Mouse (Mus musculus) lung, embryonic 15.5 days (tissue): ENCODE measurements around the gene C2. TPM values are rescaled to one million over a fixed set of nuclear protein-coding genes. Genes with fewer than 3 reads are reported as not detected.

Source experiments
- ATAC-seq: fragments of 200-750 bp; cut with Nextera tagmentation; 2 replicates; pipeline ENCODE4 v1.8.0; 2017; ENCODE audit warnings: moderate number of reproducible peaks, borderline replicate concordance; ENCODE audit not compliant: low FRiP score, low TSS enrichment; ENCODE audit errors: extremely low read depth
- H3K27ac ChIP-seq: fragments of 300-500 bp; sonication (generic); 2 replicates; pipeline ENCODE4 v1.5.1; 2015; ENCODE audit warnings: moderate library complexity, mild to moderate bottlenecking, inconsistent platforms
- H3K27me3 ChIP-seq: fragments of 300-500 bp; sonication (generic); 2 replicates; pipeline ENCODE4 v1.6.1; 2015; ENCODE audit warnings: inconsistent platforms
- H3K36me3 ChIP-seq: fragments of 300-500 bp; sonication (generic); 2 replicates; pipeline ENCODE4 v1.6.1; 2015; ENCODE audit warnings: inconsistent platforms
- H3K4me1 ChIP-seq: fragments of 300-500 bp; sonication (generic); 2 replicates; pipeline ENCODE4 v1.6.1; 2015; ENCODE audit warnings: inconsistent platforms
- H3K4me2 ChIP-seq: fragments of 300-500 bp; sonication (generic); 2 replicates; pipeline ENCODE4 v1.6.1; 2015; ENCODE audit warnings: inconsistent platforms, mild to moderate bottlenecking, moderate library complexity
- H3K4me3 ChIP-seq: fragments of 300-500 bp; sonication (generic); 2 replicates; pipeline ENCODE4 v1.5.1; 2015; ENCODE audit warnings: mild to moderate bottlenecking, inconsistent platforms
- H3K9ac ChIP-seq: fragments of 300-500 bp; sonication (generic); 2 replicates; pipeline ENCODE4 v1.6.1; 2015; ENCODE audit warnings: inconsistent platforms
- H3K9me3 ChIP-seq: fragments of 300-500 bp; sonication (generic); 2 replicates; pipeline ENCODE4 v1.6.1; 2016; ENCODE audit warnings: inconsistent platforms
- WGBS: fragments of 180-500 bp; shearing (Covaris S2); methylation state at CpG from one replicate; pipeline ENCODE4 v1.1.7; 2015; 5-methylcytosine and 5-hydroxymethylcytosine counted together
- polyA plus RNA-seq: library from polyadenylated mRNA; unstranded; fragments of >200 nt; fragmentation: Nextera tagmentation; extraction: Ambion mirVana; gene quantifications from 2 replicates; pipeline ENCODE4 v1.2.1, GENCODE M21; 2015

Gene C2
- polyA plus RNA-seq: 2.6 and 2.9 TPM in 2 replicates

DNA sequence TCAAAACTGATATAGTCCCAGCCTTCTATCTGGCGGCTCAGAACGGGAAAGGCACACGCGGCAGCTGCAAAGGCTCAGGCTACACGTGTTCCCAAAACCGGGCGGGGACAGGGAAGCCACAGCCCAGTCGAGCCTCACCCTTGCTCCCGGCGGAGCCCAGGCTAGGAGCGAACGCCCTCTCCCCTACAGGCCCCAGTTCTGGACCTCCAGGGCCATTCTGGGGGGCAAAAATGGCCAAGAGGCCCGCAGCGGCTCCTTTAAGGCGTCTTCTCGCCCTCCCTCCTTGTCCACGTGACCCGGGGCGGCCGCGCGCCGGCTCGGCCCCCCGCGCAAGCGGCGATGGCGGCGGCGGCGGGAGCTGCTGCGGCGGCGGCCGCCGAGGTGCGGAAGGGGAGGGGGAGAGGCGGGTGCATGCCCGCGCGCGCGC, at the start of gene C2, which contains the start of gene Ehmt2:
C2 (minus strand) TSS at position 106 of the 427 bp plus-strand sequence.
Ehmt2 (plus strand) TSS at position 310 of the 427 bp plus-strand sequence.
- ATAC-seq: peak; percentile 63

DNA sequence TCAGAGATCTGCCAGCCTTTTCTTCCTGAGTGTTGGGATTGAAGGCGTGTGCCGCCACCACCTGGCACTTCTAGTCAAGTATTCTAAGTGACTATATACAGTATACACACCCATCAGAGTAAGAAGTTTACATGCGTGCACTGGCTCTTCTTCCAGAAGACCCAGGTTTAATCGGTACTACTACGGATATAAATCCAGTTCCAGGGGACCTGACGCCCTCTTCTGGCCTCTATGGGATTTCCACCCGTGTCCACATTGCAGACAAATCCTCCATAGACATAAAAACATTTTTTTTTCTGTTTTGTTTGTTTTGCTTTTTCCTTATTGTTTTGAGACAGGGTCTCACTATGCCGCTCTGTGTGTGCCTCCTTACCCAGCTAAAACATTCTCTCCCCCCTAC, 49.5 kb upstream of the C2 start:
- Histone ChIP-seq H3K36me3 (peaks cover 18% of the 10 kb centered on the region), H3K9me3 (no peaks in the 10 kb centered on the region), H3K27me3 (no peaks in the 10 kb centered on the region), H3K9ac (no peak overlapping the region), H3K4me2 (no peak overlapping the region), H3K4me3 (no peak overlapping the region), H3K27ac (no peak overlapping the region), H3K4me1 (peaks cover 20% of the 10 kb centered on the region)
- ATAC-seq: no peak
- 25% methylated on average over 8 of the region's 8 CpGs for WGBS

More for the DNA sequence above, at the start of gene C2, which contains the start of gene Ehmt2:
- peaks cover 24% of the 10 kb centered on the region for H3K36me3 ChIP-seq
- peak within 1 kb of the TSS; percentile 73 for H3K4me2 ChIP-seq
- peaks cover 26% of the 10 kb centered on the region for H3K4me1 ChIP-seq
- peak within 1 kb of the TSS; percentile 94 for H3K4me3 ChIP-seq
- H3K27me3 ChIP-seq: no peaks in the 10 kb centered on the region
- peak within 1 kb of the TSS; percentile 99 for H3K27ac ChIP-seq
- H3K9ac ChIP-seq: peak within 1 kb of the TSS; percentile 83
- no peaks in the 10 kb centered on the region for H3K9me3 ChIP-seq
- under 1% methylated on average over 30 of the region's 44 CpGs for WGBS

DNA sequence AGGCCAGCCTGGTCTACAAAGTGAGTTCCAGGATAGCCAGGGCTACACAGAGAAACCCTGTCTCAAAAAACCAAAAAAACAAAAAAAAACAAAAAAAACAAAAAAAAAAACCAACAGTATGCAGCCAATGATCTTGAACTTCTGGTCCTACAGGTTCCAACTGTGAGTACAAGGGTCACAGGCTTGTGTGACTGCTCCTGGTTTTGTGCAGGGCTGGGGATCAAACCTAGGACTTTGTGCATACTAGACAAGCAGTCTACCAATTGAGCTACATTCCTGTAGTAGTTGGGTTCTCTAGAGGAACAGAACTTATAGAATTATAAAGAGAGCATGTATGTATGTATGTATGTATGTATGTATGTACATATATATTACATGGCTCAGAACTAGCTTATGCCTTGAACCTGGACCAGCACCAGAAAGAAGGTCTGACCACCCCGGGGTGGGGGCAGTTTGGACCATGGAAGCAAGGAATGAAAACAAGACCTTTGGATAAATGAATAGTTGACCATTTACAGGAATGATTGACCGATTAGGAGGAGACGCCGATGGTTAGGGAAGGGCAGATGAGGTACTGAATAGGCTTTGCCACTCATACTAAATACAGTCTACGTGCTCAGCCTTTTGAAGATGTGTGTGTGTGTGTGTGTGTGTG, 48.5 kb upstream of the C2 start:
- Histone ChIP-seq H3K9me3 (no peaks in the 10 kb centered on the region), H3K4me2 (no peak overlapping the region), H3K4me1 (peaks cover 26% of the 10 kb centered on the region), H3K4me3 (no peak overlapping the region), H3K27me3 (no peaks in the 10 kb centered on the region), H3K36me3 (peaks cover 18% of the 10 kb centered on the region), H3K9ac (no peak overlapping the region), H3K27ac (no peak overlapping the region)
- 89% methylated on average over 5 of the region's 5 CpGs for whole genome bisulfite sequencing
- ATAC-seq: no peak

DNA sequence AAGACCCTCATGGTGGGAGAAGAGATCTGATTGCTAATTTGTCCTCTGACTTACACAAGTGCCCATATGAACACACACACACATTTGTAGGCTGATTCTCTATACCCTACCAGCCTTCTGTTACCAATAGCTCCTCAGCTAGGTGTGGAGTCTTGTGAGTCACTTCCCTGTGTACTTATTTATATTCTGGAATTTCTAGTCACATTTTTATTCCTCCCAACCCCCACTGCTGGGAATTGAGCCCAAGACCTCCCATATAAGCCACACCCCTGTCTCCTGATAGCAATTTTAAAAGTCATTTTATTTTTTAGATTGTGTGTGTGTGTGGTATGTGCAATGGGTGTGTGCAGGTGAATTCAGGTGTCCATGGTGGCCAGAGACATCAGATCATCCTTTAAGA, 46.3 kb upstream of the C2 start:
- H3K9me3 ChIP-seq: no peaks in the 10 kb centered on the region
- H3K4me3 ChIP-seq: no peak overlapping the region
- ATAC-seq: no peak
- no peaks in the 10 kb centered on the region for H3K27me3 ChIP-seq
- no peak overlapping the region for H3K27ac ChIP-seq
- peaks cover under 1% of the 10 kb centered on the region; the same call in 1 of the 2 replicates for H3K36me3 ChIP-seq
- H3K4me1 ChIP-seq: peaks cover 16% of the 10 kb centered on the region
- H3K4me2 ChIP-seq: no peak overlapping the region
- no peak overlapping the region for H3K9ac ChIP-seq

DNA sequence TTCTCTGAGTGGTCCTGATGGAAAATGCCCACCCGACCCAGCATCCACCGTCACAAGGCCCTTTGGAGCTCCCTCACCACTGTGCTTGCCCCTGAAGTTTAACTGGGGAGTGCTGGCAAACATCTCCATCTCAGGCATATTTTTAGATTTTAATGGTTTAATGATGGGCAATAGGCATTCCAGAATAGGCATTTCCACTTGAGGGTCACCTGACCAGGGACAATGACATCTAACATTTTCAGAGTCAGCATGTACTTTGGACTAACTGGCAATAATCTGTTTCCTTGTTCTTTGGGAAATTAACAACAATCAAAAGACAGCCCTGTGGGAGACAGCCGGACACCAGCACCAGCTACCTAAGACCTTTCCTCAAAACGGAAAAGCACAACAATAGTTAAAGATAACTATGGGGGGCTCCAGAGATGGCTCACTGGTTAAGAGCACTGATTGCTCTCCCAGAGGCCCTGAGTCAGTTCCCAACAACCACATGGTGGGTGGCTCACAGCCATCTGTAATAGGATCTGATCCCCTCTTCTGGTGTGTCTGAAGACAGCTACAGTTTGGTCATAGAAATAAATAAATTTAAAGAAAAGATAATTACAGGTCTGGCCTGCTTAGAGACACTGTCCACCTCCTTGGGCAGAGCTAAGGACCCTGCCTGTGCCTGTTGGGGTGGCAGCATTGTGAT, 45.2 kb upstream of the C2 start:
- no peak for ATAC-seq
- no peak overlapping the region for H3K4me3 ChIP-seq

DNA sequence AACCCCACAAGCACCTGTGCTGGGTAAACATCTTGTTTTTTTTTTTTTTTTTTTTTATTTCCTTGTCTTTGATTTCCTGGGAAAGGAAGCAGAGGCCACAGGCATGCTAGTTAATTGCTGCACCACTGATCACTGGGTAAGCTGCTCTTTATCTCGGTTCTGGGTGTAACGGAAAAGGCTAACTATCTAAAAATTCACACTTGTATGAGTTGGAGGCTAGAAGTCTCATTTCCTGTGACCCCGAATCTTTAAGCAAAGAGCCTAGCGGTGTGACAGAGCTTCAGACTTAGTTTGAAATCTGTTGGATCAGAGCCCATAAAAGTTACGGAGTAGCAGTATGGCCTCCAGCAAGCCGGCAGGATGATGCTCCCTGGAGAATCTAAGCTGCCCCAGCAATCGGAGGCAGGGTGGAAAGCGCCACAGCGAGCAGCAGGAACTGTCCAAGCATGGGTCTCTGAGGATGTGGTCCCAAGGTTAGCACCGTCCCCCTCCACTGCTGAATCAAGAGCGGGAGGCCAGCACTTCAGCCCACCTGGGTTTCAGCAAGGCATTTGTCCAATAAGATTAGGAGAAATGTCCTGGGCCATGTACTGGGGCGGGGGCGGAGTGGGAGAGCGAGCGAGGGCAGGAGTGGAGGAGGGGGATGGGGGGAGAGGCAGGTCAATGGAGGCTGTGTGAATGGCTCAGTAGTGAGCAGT, 43.4 kb upstream of the C2 start:
- H3K9ac ChIP-seq: peak overlapping the region; percentile 11
- H3K9me3 ChIP-seq: no peaks in the 10 kb centered on the region
- peaks cover 16% of the 10 kb centered on the region for H3K4me1 ChIP-seq
- ATAC-seq: no peak
- peak overlapping the region; percentile 49 for H3K4me2 ChIP-seq
- 7% methylated on average over 15 of the region's 15 CpGs for WGBS
- H3K27me3 ChIP-seq: no peaks in the 10 kb centered on the region
- H3K4me3 ChIP-seq: peak overlapping the region; percentile 13; the same call in 1 of the 2 replicates
- no peaks in the 10 kb centered on the region for H3K36me3 ChIP-seq
- H3K27ac ChIP-seq: no peak overlapping the region

More for the DNA sequence above, 45.2 kb upstream of the C2 start:
- H3K27ac ChIP-seq: no peak overlapping the region
- H3K4me1 ChIP-seq: peaks cover 16% of the 10 kb centered on the region
- 77% methylated on average over 4 of the region's 4 CpGs for WGBS
- H3K36me3 ChIP-seq: no peaks in the 10 kb centered on the region
- H3K9ac ChIP-seq: no peak overlapping the region
- no peaks in the 10 kb centered on the region for H3K27me3 ChIP-seq
- H3K9me3 ChIP-seq: no peaks in the 10 kb centered on the region
- no peak overlapping the region for H3K4me2 ChIP-seq

DNA sequence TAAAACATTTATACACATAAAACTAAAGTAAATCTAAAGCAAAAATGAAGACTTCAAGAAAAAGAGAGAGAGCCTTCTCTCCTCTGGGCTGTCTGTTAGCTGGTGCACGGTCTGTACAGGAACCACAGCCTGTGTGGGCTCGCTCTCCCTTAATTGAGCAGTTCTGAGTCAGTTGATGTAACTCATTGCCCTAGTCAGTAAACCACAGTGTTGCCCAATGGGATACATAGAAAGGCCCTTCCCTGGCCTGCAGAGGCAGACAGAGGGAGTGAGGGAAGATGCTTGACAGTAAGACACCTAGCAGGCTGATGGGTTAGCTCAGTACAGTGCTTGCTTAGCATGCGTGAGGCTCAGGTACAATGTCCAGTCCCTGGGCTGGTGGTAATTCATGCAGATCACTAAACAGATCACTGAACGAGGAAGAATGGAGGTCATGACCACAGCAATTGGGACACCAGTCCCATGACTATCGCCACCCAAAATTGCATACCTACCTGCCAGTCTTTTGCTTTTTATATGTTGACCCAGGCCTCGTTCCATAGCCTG, 40.0 kb upstream of the C2 start:
- Histone ChIP-seq H3K9me3 (no peaks in the 10 kb centered on the region), H3K27ac (no peak overlapping the region), H3K36me3 (no peaks in the 10 kb centered on the region), H3K4me2 (no peak overlapping the region), H3K9ac (no peak overlapping the region), H3K27me3 (no peaks in the 10 kb centered on the region), H3K4me1 (peaks cover 9% of the 10 kb centered on the region), H3K4me3 (no peak overlapping the region)
- WGBS: 80% methylated on average over 6 of the region's 6 CpGs
- no peak for ATAC-seq

DNA sequence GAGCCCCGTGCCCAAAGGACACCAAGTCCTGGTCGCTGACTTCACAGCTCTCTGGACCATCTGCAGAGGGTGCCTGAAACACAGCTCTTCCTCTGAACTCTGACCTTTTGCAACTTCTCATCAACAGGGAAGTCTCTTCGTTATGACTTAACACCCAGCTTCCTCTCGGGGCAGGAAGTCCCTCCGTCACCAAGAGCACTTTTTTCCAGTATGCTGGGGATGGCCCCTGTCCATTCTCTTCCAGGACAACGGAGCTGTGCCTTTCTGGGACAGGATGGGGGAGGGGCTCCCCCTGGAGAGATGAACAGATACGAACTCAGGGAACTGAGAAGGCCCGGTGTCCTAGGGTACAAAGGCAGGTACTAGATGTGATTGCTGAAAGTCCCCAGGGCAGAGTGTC, 36.8 kb upstream of the C2 start:
- Histone ChIP-seq H3K4me1 (peaks cover 8% of the 10 kb centered on the region), H3K9ac (no peak overlapping the region), H3K4me3 (no peak overlapping the region), H3K27ac (no peak overlapping the region), H3K4me2 (no peak overlapping the region), H3K36me3 (no peaks in the 10 kb centered on the region), H3K9me3 (no peaks in the 10 kb centered on the region), H3K27me3 (no peaks in the 10 kb centered on the region)
- WGBS: 38% methylated on average over 8 of the region's 8 CpGs
- no peak for ATAC-seq

DNA sequence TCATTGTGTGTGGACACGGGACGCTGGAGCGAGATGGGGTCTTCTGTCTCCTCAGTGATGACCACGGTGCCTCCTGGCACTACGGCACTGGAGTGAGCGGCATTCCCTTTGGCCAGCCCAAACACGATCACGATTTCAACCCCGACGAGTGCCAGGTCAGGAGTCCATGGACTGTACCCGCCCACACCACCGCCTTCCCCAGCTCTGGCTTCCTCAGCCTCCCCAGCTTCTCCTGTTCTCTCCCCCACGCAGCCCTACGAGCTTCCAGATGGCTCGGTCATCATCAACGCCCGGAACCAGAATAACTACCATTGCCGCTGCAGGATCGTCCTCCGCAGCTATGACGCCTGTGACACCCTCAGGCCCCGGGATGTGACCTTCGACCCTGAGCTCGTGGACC, 36.0 kb upstream of the C2 start:
- Histone ChIP-seq H3K9ac (no peak overlapping the region), H3K27me3 (no peaks in the 10 kb centered on the region), H3K4me3 (no peak overlapping the region), H3K27ac (no peak overlapping the region), H3K9me3 (no peaks in the 10 kb centered on the region), H3K36me3 (no peaks in the 10 kb centered on the region), H3K4me2 (peak overlapping the region; percentile 1; the same call in 1 of the 2 replicates), H3K4me1 (peaks cover 8% of the 10 kb centered on the region)
- 74% methylated on average over 24 of the region's 24 CpGs for WGBS
- no peak for ATAC-seq

DNA sequence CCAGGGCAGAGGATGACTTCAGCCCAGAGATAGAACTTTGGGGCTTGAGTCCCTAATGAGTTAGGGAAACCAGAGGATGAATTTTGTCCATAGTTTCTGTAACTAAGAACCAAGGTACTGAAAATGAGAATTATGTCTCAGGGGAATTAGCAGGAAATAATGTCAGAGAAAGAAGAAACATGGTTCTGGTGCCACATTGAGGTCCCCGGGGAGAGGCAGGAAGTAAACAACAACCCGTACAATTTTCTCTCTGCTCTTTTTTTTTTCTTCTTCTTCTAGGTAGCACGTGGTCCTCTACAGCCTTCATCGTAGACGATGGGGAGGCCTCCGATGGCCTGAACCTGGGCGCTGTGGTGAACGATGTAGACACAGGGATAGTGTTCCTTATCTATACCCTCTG, 34.2 kb upstream of the C2 start:
- H3K9ac ChIP-seq: no peak overlapping the region; the same call in 1 of the 2 replicates
- no peaks in the 10 kb centered on the region for H3K36me3 ChIP-seq
- WGBS: 65% methylated on average over 8 of the region's 8 CpGs
- H3K27me3 ChIP-seq: no peaks in the 10 kb centered on the region
- H3K4me2 ChIP-seq: peak overlapping the region; percentile 93
- peaks cover 8% of the 10 kb centered on the region for H3K4me1 ChIP-seq
- no peak for ATAC-seq
- no peaks in the 10 kb centered on the region for H3K9me3 ChIP-seq
- H3K27ac ChIP-seq: no peak overlapping the region
- H3K4me3 ChIP-seq: peak overlapping the region; percentile 61; the same call in 1 of the 2 replicates

DNA sequence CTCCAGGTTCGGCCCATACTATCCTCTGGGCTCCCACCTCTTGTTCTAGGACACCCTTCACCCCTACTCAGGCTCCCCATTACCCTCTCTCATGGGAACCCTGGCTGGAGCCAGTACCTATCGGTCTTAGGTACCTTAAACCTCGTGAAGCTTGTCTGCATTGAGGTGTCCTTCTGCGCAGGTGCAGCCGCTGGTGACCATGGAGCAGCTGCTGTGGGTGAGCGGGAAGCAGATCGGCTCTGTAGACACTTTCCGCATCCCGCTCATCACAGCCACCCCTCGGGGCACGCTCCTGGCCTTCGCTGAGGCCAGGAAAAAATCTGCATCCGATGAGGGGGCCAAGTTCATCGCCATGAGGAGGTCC, 33.7 kb upstream of the C2 start:
- H3K36me3 ChIP-seq: no peaks in the 10 kb centered on the region
- peaks cover 8% of the 10 kb centered on the region for H3K4me1 ChIP-seq
- H3K27ac ChIP-seq: no peak overlapping the region
- peak overlapping the region; percentile 60 for H3K9ac ChIP-seq
- peak overlapping the region; percentile 93 for H3K4me2 ChIP-seq
- ATAC-seq: peak; percentile 17
- peak overlapping the region; percentile 61 for H3K4me3 ChIP-seq
- no peaks in the 10 kb centered on the region for H3K27me3 ChIP-seq
- no peaks in the 10 kb centered on the region for H3K9me3 ChIP-seq
- WGBS: 9% methylated on average over 14 of the region's 14 CpGs
